Mouse (Mus musculus) stomach, postnatal 0 days (tissue): Measurements from ENCODE around the gene Aldh1a2.

Experiments used
- CTCF ChIP-seq: IDR thresholded peaks from 2 replicates; pipeline ENCODE4 v1.5.1; 2016; ENCODE audit warnings: antibody characterized with exemption, low read depth, mild to moderate bottlenecking, moderate library complexity
- EP300 ChIP-seq: optimal IDR thresholded peaks from 2 replicates; pipeline ENCODE3; 2016; ENCODE audit warnings: antibody characterized with exemption

- TF ChIP-seq CTCF = no peak
- TF ChIP-seq EP300 = no peak
These were observed 2.0 kb upstream of the Aldh1a2 start for GRCm38 (mm10) chr9:71213636-71214035.
